ENCODE assay signal across 12 mouse cellular contexts in genomic region chr6:140547203-140547944, GRCm38 (mm10).
DNase-seq lines count a peak whose midpoint lies in the region; ATAC-seq lines count a peak whose summit lies in the region.
"Had no signal": no experiment of that assay in that cellular context is flagged by ENCODE, and none has a peak within 500 bp of the region (broad histone marks: within the 10 kb centered on the region; RNA-seq: fewer than 3 reads in every experiment).

No protein-coding gene starts in this region.

- no peaks in the 10 kb centered on the region for H3K9me3 ChIP-seq in heart, embryonic 12.5 days (replicated peaks)
- H3K9me3 ChIP-seq in embryonic facial prominence, embryonic 11.5 days (replicated peaks; ENCODE audit: control insufficient read depth, low read length), result no peaks in the 10 kb centered on the region
- H3K9me3 ChIP-seq: limb, embryonic 13.5 days had no signal

- H3K27ac ChIP-seq in heart, embryonic 12.5 days (ENCODE audit: poor library complexity, severe bottlenecking), result peak overlapping the region; percentile 78
- H3K27ac ChIP-seq in embryonic facial prominence, embryonic 11.5 days (replicated peaks; ENCODE audit: low read depth, low read length), result no peak overlapping the region
- H3K27ac ChIP-seq: limb, embryonic 13.5 days had no signal

- ATAC-seq in heart, embryonic 12.5 days (ENCODE audit: insufficient number of reproducible peaks, low FRiP score), result no peak
- ATAC-seq in embryonic facial prominence, embryonic 11.5 days (replicated peaks; ENCODE audit: insufficient number of reproducible peaks, low FRiP score, low TSS enrichment, low read depth), result no peak; the same call in 1 of the 2 replicates

- H3K36me3 ChIP-seq in heart, embryonic 12.5 days, result peaks cover 42% of the 10 kb centered on the region
- peaks cover 2% of the 10 kb centered on the region; the same call in 1 of the 2 replicates for H3K36me3 ChIP-seq in embryonic facial prominence, embryonic 11.5 days (replicated peaks; ENCODE audit: control insufficient read depth, insufficient read depth, low read depth, low read length)

- intact Hi-C loops in heart, postnatal 14 days (cut with DNase I), result no loop called here

- no peak for DNase-seq in heart, postnatal 14 days
- peak; percentile 37 for DNase-seq in Muller cell, postnatal 12 days (ENCODE audit: inconsistent ontology term)
- DNase-seq in embryonic facial prominence, embryonic 11.5 days (ENCODE audit: low spot score), result peak; percentile 4
- peak; percentile 36 for DNase-seq in mesoderm, embryonic 11.5 days (ENCODE audit: low read depth, low spot score)
- no peak for DNase-seq in thymus, adult 18-20 months
- no peak for DNase-seq in frontal cortex, postnatal 10 days (ENCODE audit: low spot score in 2 of 2)
- DNase-seq in adrenal gland, postnatal 4 days (ENCODE audit: low spot score in 2 of 2), result no peak
- DNase-seq: adrenal gland, adult 8-10 months; cerebellum, postnatal 36 days; gastrocnemius, postnatal 14 days had no signal

- H3K9ac ChIP-seq in heart, embryonic 12.5 days, result no peak overlapping the region
- no peak overlapping the region for H3K9ac ChIP-seq in embryonic facial prominence, embryonic 11.5 days (replicated peaks; ENCODE audit: low read length)
- H3K9ac ChIP-seq: limb, embryonic 13.5 days had no signal

- peak overlapping the region; percentile 60 for H3K4me2 ChIP-seq in heart, embryonic 12.5 days
- no peak overlapping the region for H3K4me2 ChIP-seq in embryonic facial prominence, embryonic 11.5 days (ENCODE audit: low read depth, low read length)
- H3K4me2 ChIP-seq: limb, embryonic 13.5 days had no signal

- H3K27me3 ChIP-seq in heart, embryonic 12.5 days (replicated peaks), result no peaks in the 10 kb centered on the region
- H3K27me3 ChIP-seq in embryonic facial prominence, embryonic 11.5 days (ENCODE audit: control insufficient read depth, insufficient read depth, low read length), result no peaks in the 10 kb centered on the region
- H3K27me3 ChIP-seq: limb, embryonic 13.5 days had no signal

- 59% methylated on average over 11 of the region's 11 CpGs for WGBS in heart, embryonic 12.5 days
- WGBS in embryonic facial prominence, embryonic 11.5 days, result 72% methylated on average over 11 of the region's 11 CpGs

- H3K4me3 ChIP-seq in heart, embryonic 12.5 days, result no peak overlapping the region
- H3K4me3 ChIP-seq in embryonic facial prominence, embryonic 11.5 days (ENCODE audit: low read depth, low read length), result no peak overlapping the region
- H3K4me3 ChIP-seq: limb, embryonic 13.5 days had no signal

- peaks cover 40% of the 10 kb centered on the region for H3K4me1 ChIP-seq in heart, embryonic 12.5 days (replicated peaks)
- no peaks in the 10 kb centered on the region for H3K4me1 ChIP-seq in embryonic facial prominence, embryonic 11.5 days (ENCODE audit: control insufficient read depth, insufficient read depth, low read length)

Comparison
In these comparisons a context has a peak if more than half of its experiments do, and no peak if none do; other contexts are left out.
1. DNase-seq: peak in Muller cell, postnatal 12 days (single experiment), embryonic facial prominence, embryonic 11.5 days (single experiment) and mesoderm, embryonic 11.5 days (single experiment); none in heart, postnatal 14 days (0 of 2), thymus, adult 18-20 months (0 of 2), frontal cortex, postnatal 10 days (0 of 2) and adrenal gland, postnatal 4 days (0 of 2).